Mouse (Mus musculus): ENCODE data around the gene Tfeb.

Tfeb gene

GRCm38 (mm10) chr17:47751811-47752210 is 15.0 kb downstream of the Tfeb start:
- in situ Hi-C loops (cut with MboI, MseI): no loop called here

GRCm38 (mm10) chr17:47753130-47753775 is 16.4 kb downstream of the Tfeb start:
- in situ Hi-C loops (cut with MboI, MseI): no loop called here

- in situ Hi-C loops (cut with MboI, MseI): no loop called here
These were observed 17.4 kb downstream of the Tfeb start for GRCm38 (mm10) chr17:47754246-47754645.

- in situ Hi-C loops (cut with MboI, MseI): no loop called here
These were observed 19.5 kb downstream of the Tfeb start for GRCm38 (mm10) chr17:47756366-47756765.

GRCm38 (mm10) chr17:47757056-47757610 is 20.3 kb downstream of the Tfeb start:
- in situ Hi-C loops (cut with MboI, MseI): no loop called here

- in situ Hi-C loops (cut with MboI, MseI): no loop called here
These were observed 23.0 kb downstream of the Tfeb start for GRCm38 (mm10) chr17:47759702-47760410.

GRCm38 (mm10) chr17:47762028-47762427 is 25.2 kb downstream of the Tfeb start:
- in situ Hi-C loops (cut with MboI, MseI): no loop called here

GRCm38 (mm10) chr17:47762518-47763340 is 25.9 kb downstream of the Tfeb start:
- in situ Hi-C loops (cut with MboI, MseI): no loop called here

GRCm38 (mm10) chr17:47765986-47766385 is 29.2 kb downstream of the Tfeb start:
- in situ Hi-C loops (cut with MboI, MseI): no loop called here

- in situ Hi-C loops (cut with MboI, MseI): no loop called here
These were observed 29.7 kb downstream of the Tfeb start for GRCm38 (mm10) chr17:47766407-47767043.

GRCm38 (mm10) chr17:47767081-47767455 is 30.2 kb downstream of the Tfeb start:
- in situ Hi-C loops (cut with MboI, MseI): no loop called here

- in situ Hi-C loops (cut with MboI, MseI): no loop called here
These were observed 30.8 kb downstream of the Tfeb start for GRCm38 (mm10) chr17:47767456-47768141.

- in situ Hi-C loops (cut with MboI, MseI): no loop called here
These were observed 32.0 kb downstream of the Tfeb start for GRCm38 (mm10) chr17:47768707-47769276.

- in situ Hi-C loops (cut with MboI, MseI): no loop called here
These were observed 32.8 kb downstream of the Tfeb start for GRCm38 (mm10) chr17:47769389-47770299.

- in situ Hi-C loops (cut with MboI, MseI): no loop called here
These were observed 36.8 kb downstream of the Tfeb start for GRCm38 (mm10) chr17:47773604-47774003.

GRCm38 (mm10) chr17:47777141-47777540 is 40.3 kb downstream of the Tfeb start:
- in situ Hi-C loops (cut with MboI, MseI): no loop called here

GRCm38 (mm10) chr17:47780470-47780869 is 43.6 kb downstream of the Tfeb start:
- in situ Hi-C loops (cut with MboI, MseI): no loop called here

- in situ Hi-C loops (cut with MboI, MseI): no loop called here
These were observed 45.7 kb downstream of the Tfeb start for GRCm38 (mm10) chr17:47782486-47782885.

- in situ Hi-C loops (cut with MboI, MseI): no loop called here
These were observed 46.8 kb downstream of the Tfeb start for GRCm38 (mm10) chr17:47783445-47784223.

Data from T-helper 17 cell (primary cell).